Mouse (Mus musculus): ENCODE results near the gene Ulk4.

DNA sequence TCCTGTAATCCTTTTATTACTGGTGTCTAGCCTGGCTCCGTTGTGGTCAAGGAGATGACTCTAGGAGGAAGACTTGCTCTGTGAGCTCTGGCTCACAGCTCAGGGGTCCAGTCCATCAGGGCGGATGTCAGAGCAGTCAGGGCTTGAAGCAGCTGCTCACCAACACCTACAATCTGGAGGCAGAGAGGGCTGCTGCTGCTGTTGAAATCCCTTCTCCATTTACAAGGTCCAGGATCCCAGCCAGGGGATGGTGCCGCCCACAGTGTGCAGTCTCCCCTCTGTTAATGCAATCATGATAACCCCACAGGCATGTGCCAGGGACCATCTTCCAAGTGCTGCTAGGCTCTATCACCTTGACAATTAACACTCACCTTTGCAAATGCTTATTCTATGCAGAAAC lies 220.5 kb downstream of the Ulk4 start:
- no peak for TF ChIP-seq CTCF (IDR thresholded peaks at IDR 0.05)
- no peak for TF ChIP-seq EP300 (IDR thresholded peaks at IDR 0.05)

Measured in lung, postnatal 0 days (tissue).